Mouse (Mus musculus): ENCODE results near the gene Atf6.

DNA sequence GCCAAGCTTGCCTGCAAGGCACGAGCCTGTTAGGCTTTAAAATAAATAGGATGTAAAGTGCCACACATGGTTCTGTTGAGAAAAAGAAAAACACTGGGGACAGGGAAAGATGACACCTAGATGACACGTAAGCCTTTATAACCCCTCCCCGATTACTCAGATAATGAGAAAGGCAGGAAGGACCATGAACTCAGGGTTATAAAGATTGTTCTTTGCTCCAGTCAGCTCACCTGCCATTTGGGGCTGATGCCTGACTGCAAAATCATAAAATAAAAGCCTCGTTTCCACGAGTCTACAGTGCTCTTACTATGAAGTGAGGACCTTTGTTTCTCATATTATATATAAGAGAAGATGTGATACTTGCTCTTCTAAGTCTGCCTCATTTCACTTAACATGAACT is 114.0 kb downstream of the Atf6 start:
- TF ChIP-seq CTCF (IDR thresholded peaks at IDR 0.05; ENCODE audit: low read depth, low read length) (no peak), POLR2A (IDR thresholded peaks at IDR 0.05; ENCODE audit: insufficient read depth, low read length) (no peak), EP300 (IDR thresholded peaks at IDR 0.05; ENCODE audit: insufficient read depth, low read depth, low read length) (no peak)
